Mouse (Mus musculus) intestine, embryonic 16.5 days (tissue): ENCODE measurements around the gene Dbndd1. TPM values are rescaled to one million over a fixed set of nuclear protein-coding genes. Genes with fewer than 3 reads are reported as not detected.
"Not testable (repeated sequence)": the region's sequence is repeated elsewhere in the genome, so short reads cannot be mapped to it uniquely, and the experiment has no call there.

ENCODE experiments used
- ATAC-seq: fragments of 200-750 bp; cut with Nextera tagmentation; 2 replicates; pipeline ENCODE4 v1.8.0; 2017; ENCODE audit warnings: moderate TSS enrichment, moderate library complexity
- H3K27ac ChIP-seq: fragments of 300-500 bp; sonication (generic); 2 replicates; pipeline ENCODE4 v1.5.1; 2014; ENCODE audit warnings: mild to moderate bottlenecking, low read length
- H3K27me3 ChIP-seq: fragments of 300-500 bp; sonication (generic); replicated peaks from 2 replicates; pipeline ENCODE4 v1.6.1; 2014; ENCODE audit warnings: low read length, control low read depth, mixed read lengths; ENCODE audit not compliant: control insufficient read depth, insufficient read depth
- H3K36me3 ChIP-seq: fragments of 300-500 bp; sonication (generic); 2 replicates; pipeline ENCODE4 v1.6.1; 2014; ENCODE audit warnings: low read length, control low read depth; ENCODE audit not compliant: control insufficient read depth, insufficient read depth
- H3K4me1 ChIP-seq: fragments of 300-500 bp; sonication (generic); 2 replicates; pipeline ENCODE4 v1.6.1; 2014; ENCODE audit warnings: low read length, control low read depth, mixed read lengths; ENCODE audit not compliant: control insufficient read depth, insufficient read depth
- H3K4me2 ChIP-seq: fragments of 300-500 bp; sonication (generic); 2 replicates; pipeline ENCODE4 v1.6.1; 2014; ENCODE audit warnings: low read depth, low read length, control low read depth
- H3K4me3 ChIP-seq: fragments of 300-500 bp; sonication (generic); 2 replicates; pipeline ENCODE4 v1.5.1; 2014; ENCODE audit warnings: mild to moderate bottlenecking, low read length
- H3K9ac ChIP-seq: fragments of 300-500 bp; sonication (generic); 2 replicates; pipeline ENCODE4 v1.6.1; 2014; ENCODE audit warnings: low read depth, low read length
- H3K9me3 ChIP-seq: fragments of 300-500 bp; sonication (generic); 2 replicates; pipeline ENCODE4 v1.6.1; 2016; ENCODE audit warnings: low read length, control low read depth; ENCODE audit not compliant: control insufficient read depth
- WGBS: fragments of 180-500 bp; shearing (Covaris S2); extraction: QIAGEN DNeasy Blood & Tissue Kit; methylation state at CpG from one replicate; pipeline ENCODE4 v1.1.7; 2014; 5-methylcytosine and 5-hydroxymethylcytosine counted together
- polyA plus RNA-seq: library from polyadenylated mRNA; unstranded; fragments of >200 nt; fragmentation: Nextera tagmentation; extraction: Ambion mirVana; gene quantifications from 2 replicates; pipeline ENCODE4 v1.2.1, GENCODE M21; 2015

Dbndd1 gene
- polyA plus RNA-seq, 1 experiment from 2014 or later = 2.8 TPM

GRCm38 (mm10) chr8:123476911-123477736 is 38.1 kb downstream of the Dbndd1 start:
- WGBS = 8% methylated on average over 34 of the region's 34 CpGs
- peak overlapping the region; percentile 85 for H3K4me3 ChIP-seq
- no peaks in the 10 kb centered on the region for H3K27me3 ChIP-seq
- peak; percentile 35 for ATAC-seq
- H3K27ac ChIP-seq = peak overlapping the region; percentile 95; the same call in 1 of the 2 replicates
- no peaks in the 10 kb centered on the region for H3K9me3 ChIP-seq
- H3K9ac ChIP-seq = peak overlapping the region; percentile 93
- 0 out of 2 replicates have a peak, but pooled peaks cover 6% of the 10 kb centered on the region for H3K36me3 ChIP-seq
- peaks cover 14% of the 10 kb centered on the region for H3K4me1 ChIP-seq
- H3K4me2 ChIP-seq = peak overlapping the region; percentile 76

GRCm38 (mm10) chr8:123474549-123474948 is 40.7 kb downstream of the Dbndd1 start:
- 70% methylated on average over 5 of the region's 5 CpGs for WGBS
- not testable (repeated sequence) for ATAC-seq

GRCm38 (mm10) chr8:123472991-123473390 is 42.3 kb downstream of the Dbndd1 start:
- H3K4me2 ChIP-seq, H3K4me3 ChIP-seq, ATAC-seq, H3K27ac ChIP-seq, H3K9ac ChIP-seq, H3K9me3 ChIP-seq, H3K36me3 ChIP-seq, H3K27me3 ChIP-seq, H3K4me1 ChIP-seq: not testable (repeated sequence)
- 44% methylated on average over 6 of the region's 6 CpGs for WGBS

More at GRCm38 (mm10) chr8:123474549-123474948, 40.7 kb downstream of the Dbndd1 start:
- not testable (repeated sequence) for H3K9ac ChIP-seq, H3K27ac ChIP-seq, H3K9me3 ChIP-seq, H3K27me3 ChIP-seq, H3K4me3 ChIP-seq, H3K36me3 ChIP-seq, H3K4me2 ChIP-seq
- peaks cover 14% of the 10 kb centered on the region for H3K4me1 ChIP-seq

GRCm38 (mm10) chr8:123467476-123467875 is 47.8 kb downstream of the Dbndd1 start:
- H3K4me3 ChIP-seq = no peak overlapping the region
- 74% methylated on average over 3 of the region's 3 CpGs for WGBS
- no peak for ATAC-seq
- H3K4me1 ChIP-seq = no peaks in the 10 kb centered on the region
- H3K4me2 ChIP-seq = no peak overlapping the region
- no peak overlapping the region for H3K27ac ChIP-seq
- H3K36me3 ChIP-seq = no peaks in the 10 kb centered on the region
- no peak overlapping the region for H3K9ac ChIP-seq
- no peaks in the 10 kb centered on the region for H3K9me3 ChIP-seq
- no peaks in the 10 kb centered on the region for H3K27me3 ChIP-seq

- WGBS = 84% methylated on average over 4 of the region's 4 CpGs
- Histone ChIP-seq H3K36me3 (no peaks in the 10 kb centered on the region; the same call in 1 of the 2 replicates), H3K4me2 (no peak overlapping the region), H3K27me3 (no peaks in the 10 kb centered on the region), H3K4me1 (no peaks in the 10 kb centered on the region), H3K9ac (no peak overlapping the region), H3K4me3 (no peak overlapping the region), H3K9me3 (no peaks in the 10 kb centered on the region), H3K27ac (no peak overlapping the region)
- ATAC-seq = no peak
Observed at GRCm38 (mm10) chr8:123463651-123464050, 51.6 kb downstream of the Dbndd1 start.

Other genes starting within 250 kb of the Dbndd1 start
- 15.8 and 20.2 TPM in 2 replicates for gene Fanca, start 196.9 kb downstream of the Dbndd1 start, polyA plus RNA-seq
- 0.89 and 2.0 TPM in 2 replicates for gene Spire2, start 182.8 kb downstream of the Dbndd1 start, polyA plus RNA-seq
- gene Tcf25, start 141.7 kb downstream of the Dbndd1 start, polyA plus RNA-seq = 155 and 161 TPM in 2 replicates
- gene Mc1r, start 108.4 kb downstream of the Dbndd1 start, polyA plus RNA-seq = not detected in 2 replicates
- gene Tubb3, start 104.0 kb downstream of the Dbndd1 start, polyA plus RNA-seq = 45.6 and 52.6 TPM in 2 replicates
- gene Def8, start 91.9 kb downstream of the Dbndd1 start, polyA plus RNA-seq = 26.5 and 27.4 TPM in 2 replicates
- 45.3 and 48.7 TPM in 2 replicates for gene Afg3l1, start 37.6 kb downstream of the Dbndd1 start, polyA plus RNA-seq
- 20.0 and 20.5 TPM in 2 replicates for gene Gas8, start 3.4 kb upstream of the Dbndd1 start, polyA plus RNA-seq
- 5.3 and 5.5 TPM in 2 replicates for gene Rhou, start 138.5 kb upstream of the Dbndd1 start, polyA plus RNA-seq